Mouse (Mus musculus) embryonic facial prominence, embryonic 15.5 days (tissue): Measurements from ENCODE around the gene 3425401B19Rik. TPM values are rescaled to one million over a fixed set of nuclear protein-coding genes. Genes with fewer than 3 reads are reported as not detected.

ENCODE experiments used
- polyA plus RNA-seq: library from polyadenylated mRNA; unstranded; fragments of >200 nt; fragmentation: Nextera tagmentation; extraction: Ambion mirVana; gene quantifications from 2 replicates; pipeline ENCODE4 v1.2.1, GENCODE M21; 2015

3425401B19Rik gene
- polyA plus RNA-seq, 1 experiment from 2014 or later: 2.1 TPM

Other genes with a start within 250 kb of the 3425401B19Rik start
- 0.39 and 0.53 TPM in 2 replicates for gene Slc18a3, start 220.4 kb downstream of the 3425401B19Rik start, polyA plus RNA-seq
- 0.05 TPM in 1 of 2 replicates, not detected in the other for gene Chat, start 219.3 kb downstream of the 3425401B19Rik start, polyA plus RNA-seq
- 17.8 and 23.0 TPM in 2 replicates for gene Ercc6, start 171.8 kb downstream of the 3425401B19Rik start, polyA plus RNA-seq
- gene Prrxl1, start 85.9 kb downstream of the 3425401B19Rik start, polyA plus RNA-seq: 1.5 and 2.1 TPM in 2 replicates
- 0.60 and 0.68 TPM in 2 replicates for gene Tmem273, start 100.7 kb upstream of the 3425401B19Rik start, polyA plus RNA-seq
- 0.07 and 0.19 TPM in 2 replicates for gene Fam170b, start 148.7 kb upstream of the 3425401B19Rik start, polyA plus RNA-seq
- gene Vstm4, start 171.5 kb upstream of the 3425401B19Rik start, polyA plus RNA-seq: 37.3 and 44.0 TPM in 2 replicates